Mouse (Mus musculus): ENCODE data around the gene Aktip. TPM values are rescaled to one million over a fixed set of nuclear protein-coding genes. Genes with fewer than 3 reads are reported as not detected.

Aktip gene
- total and polyA plus RNA-seq, 2 experiments from 2014 or later = 133 TPM

- TF ChIP-seq CTCF (IDR thresholded peaks at IDR 0.05) = no peak
- no peak overlapping the region for H3K9ac ChIP-seq (replicated peaks; ENCODE audit: low read length, poor library complexity, severe bottlenecking)
- no peak for DNase-seq (ENCODE audit: low spot score)
- 27% methylated on average over 2 of the region's 2 CpGs for WGBS
- no peak overlapping the region for H3K4me2 ChIP-seq (ENCODE audit: low read depth, low read length, poor library complexity, severe bottlenecking)
- H3K4me1 ChIP-seq (ENCODE audit: insufficient read depth, low read length) = no peaks in the 10 kb centered on the region
- no peaks in the 10 kb centered on the region for H3K36me3 ChIP-seq (ENCODE audit: insufficient read depth, low read length)
- H3K9me3 ChIP-seq (ENCODE audit: low read length) = no peaks in the 10 kb centered on the region
- no peaks in the 10 kb centered on the region for H3K27me3 ChIP-seq (ENCODE audit: insufficient read depth, low read length)
- H3K4me3 ChIP-seq (ENCODE audit: low read depth, low read length) = no peak overlapping the region
- no peak for ATAC-seq (ENCODE audit: low FRiP score)
- H3K27ac ChIP-seq (ENCODE audit: low read depth, low read length) = no peak overlapping the region
Observed at GRCm38 (mm10) chr8:91234097-91234496, 34.3 kb upstream of the Aktip start.

GRCm38 (mm10) chr8:91227421-91227841 lies 27.7 kb upstream of the Aktip start:
- ATAC-seq (ENCODE audit: low FRiP score) (no peak), DNase-seq (ENCODE audit: low spot score) (no peak)
- no peaks in the 10 kb centered on the region for H3K4me1 ChIP-seq (ENCODE audit: insufficient read depth, low read length)
- no peak for TF ChIP-seq CTCF (IDR thresholded peaks at IDR 0.05)
- H3K9ac ChIP-seq (replicated peaks; ENCODE audit: low read length, poor library complexity, severe bottlenecking) = no peak overlapping the region
- no peak overlapping the region for H3K4me2 ChIP-seq (ENCODE audit: low read depth, low read length, poor library complexity, severe bottlenecking)
- no peak overlapping the region for H3K27ac ChIP-seq (ENCODE audit: low read depth, low read length)
- H3K27me3 ChIP-seq (ENCODE audit: insufficient read depth, low read length) = no peaks in the 10 kb centered on the region
- peaks cover 6% of the 10 kb centered on the region for H3K36me3 ChIP-seq (ENCODE audit: insufficient read depth, low read length)
- H3K4me3 ChIP-seq (ENCODE audit: low read depth, low read length) = no peak overlapping the region
- no peaks in the 10 kb centered on the region for H3K9me3 ChIP-seq (ENCODE audit: low read length)
- WGBS = 90% methylated on average over 7 of the region's 7 CpGs

GRCm38 (mm10) chr8:91224227-91224626 lies 24.5 kb upstream of the Aktip start:
- no peaks in the 10 kb centered on the region for H3K9me3 ChIP-seq (ENCODE audit: low read length)
- no peak overlapping the region for H3K9ac ChIP-seq (replicated peaks; ENCODE audit: low read length, poor library complexity, severe bottlenecking)
- WGBS = 94% methylated on average over 7 of the region's 7 CpGs
- TF ChIP-seq CTCF (IDR thresholded peaks at IDR 0.05) = no peak
- ATAC-seq (ENCODE audit: low FRiP score) (no peak), DNase-seq (ENCODE audit: low spot score) (no peak)
- peaks cover 6% of the 10 kb centered on the region for H3K36me3 ChIP-seq (ENCODE audit: insufficient read depth, low read length)
- H3K4me2 ChIP-seq (ENCODE audit: low read depth, low read length, poor library complexity, severe bottlenecking) = no peak overlapping the region
- no peak overlapping the region for H3K27ac ChIP-seq (ENCODE audit: low read depth, low read length)
- no peaks in the 10 kb centered on the region for H3K27me3 ChIP-seq (ENCODE audit: insufficient read depth, low read length)
- H3K4me3 ChIP-seq (ENCODE audit: low read depth, low read length) = no peak overlapping the region
- H3K4me1 ChIP-seq (ENCODE audit: insufficient read depth, low read length) = no peaks in the 10 kb centered on the region

GRCm38 (mm10) chr8:91221841-91222240 lies 22.1 kb upstream of the Aktip start:
- WGBS = 94% methylated on average over 2 of the region's 2 CpGs
- no peak overlapping the region for H3K27ac ChIP-seq (ENCODE audit: low read depth, low read length)

GRCm38 (mm10) chr8:91218271-91218670 lies 18.5 kb upstream of the Aktip start:
- TF ChIP-seq CTCF (IDR thresholded peaks at IDR 0.05) = no peak
- Histone ChIP-seq H3K9me3 (ENCODE audit: low read length) (no peaks in the 10 kb centered on the region), H3K27ac (ENCODE audit: low read depth, low read length) (no peak overlapping the region), H3K36me3 (ENCODE audit: insufficient read depth, low read length) (no peaks in the 10 kb centered on the region; the same call in 1 of the 2 replicates), H3K27me3 (ENCODE audit: insufficient read depth, low read length) (no peaks in the 10 kb centered on the region), H3K4me3 (ENCODE audit: low read depth, low read length) (no peak overlapping the region), H3K9ac (replicated peaks; ENCODE audit: low read length, poor library complexity, severe bottlenecking) (no peak overlapping the region), H3K4me2 (ENCODE audit: low read depth, low read length, poor library complexity, severe bottlenecking) (no peak overlapping the region), H3K4me1 (ENCODE audit: insufficient read depth, low read length) (no peaks in the 10 kb centered on the region)
- DNase-seq (ENCODE audit: low spot score) (no peak), ATAC-seq (ENCODE audit: low FRiP score) (no peak)
- 72% methylated on average over 4 of the region's 4 CpGs for WGBS

More at GRCm38 (mm10) chr8:91221841-91222240, 22.1 kb upstream of the Aktip start:
- peaks cover 6% of the 10 kb centered on the region for H3K36me3 ChIP-seq (ENCODE audit: insufficient read depth, low read length)
- no peak overlapping the region for H3K4me2 ChIP-seq (ENCODE audit: low read depth, low read length, poor library complexity, severe bottlenecking)
- H3K9ac ChIP-seq (replicated peaks; ENCODE audit: low read length, poor library complexity, severe bottlenecking) = no peak overlapping the region
- no peaks in the 10 kb centered on the region for H3K9me3 ChIP-seq (ENCODE audit: low read length)
- no peaks in the 10 kb centered on the region for H3K27me3 ChIP-seq (ENCODE audit: insufficient read depth, low read length)
- DNase-seq (ENCODE audit: low spot score) (no peak), ATAC-seq (ENCODE audit: low FRiP score) (no peak)
- H3K4me3 ChIP-seq (ENCODE audit: low read depth, low read length) = no peak overlapping the region
- TF ChIP-seq CTCF (IDR thresholded peaks at IDR 0.05) = no peak
- no peaks in the 10 kb centered on the region for H3K4me1 ChIP-seq (ENCODE audit: insufficient read depth, low read length)

GRCm38 (mm10) chr8:91217062-91217905 lies 17.5 kb upstream of the Aktip start:
- H3K4me1 ChIP-seq (ENCODE audit: insufficient read depth, low read length) = no peaks in the 10 kb centered on the region
- H3K4me2 ChIP-seq (ENCODE audit: low read depth, low read length, poor library complexity, severe bottlenecking) = no peak overlapping the region
- H3K27ac ChIP-seq (ENCODE audit: low read depth, low read length) = no peak overlapping the region
- H3K36me3 ChIP-seq (ENCODE audit: insufficient read depth, low read length) = no peaks in the 10 kb centered on the region; the same call in 1 of the 2 replicates
- no peaks in the 10 kb centered on the region for H3K9me3 ChIP-seq (ENCODE audit: low read length)
- 90% methylated on average over 5 of the region's 5 CpGs for WGBS
- no peaks in the 10 kb centered on the region for H3K27me3 ChIP-seq (ENCODE audit: insufficient read depth, low read length)
- no peak overlapping the region for H3K9ac ChIP-seq (replicated peaks; ENCODE audit: low read length, poor library complexity, severe bottlenecking)
- TF ChIP-seq CTCF (IDR thresholded peaks at IDR 0.05) = no peak
- ATAC-seq (ENCODE audit: low FRiP score) (no peak), DNase-seq (ENCODE audit: low spot score) (no peak)
- no peak overlapping the region for H3K4me3 ChIP-seq (ENCODE audit: low read depth, low read length)

All from midbrain, postnatal 0 days (tissue).